Mouse (Mus musculus) neural tube, embryonic 12.5 days (tissue): ENCODE measurements at regions not wholly inside any gene's neighbourhood (a gene's known extent, or its start where the extent isn't known, plus 50 kb on each side); places are given as distances from the start of the nearest gene placed in this dataset.

ENCODE experiments used
- ATAC-seq: fragments of 200-750 bp; cut with Nextera tagmentation; 2 replicates; pipeline ENCODE4 v1.8.0; 2017; ENCODE audit warnings: low read depth, mild to moderate bottlenecking, moderate TSS enrichment, moderate library complexity; ENCODE audit not compliant: low FRiP score
- H3K27ac ChIP-seq: fragments of 300-500 bp; sonication (generic); 2 replicates; pipeline ENCODE4 v1.5.1; 2016
- H3K27me3 ChIP-seq: fragments of 300-500 bp; sonication (generic); replicated peaks from 2 replicates; pipeline ENCODE4 v1.6.1; 2016; ENCODE audit warnings: mild to moderate bottlenecking
- H3K36me3 ChIP-seq: fragments of 300-500 bp; sonication (generic); 2 replicates; pipeline ENCODE4 v1.6.1; 2016; ENCODE audit warnings: mild to moderate bottlenecking
- H3K4me1 ChIP-seq: fragments of 300-500 bp; sonication (generic); 2 replicates; pipeline ENCODE4 v1.6.1; 2016
- H3K4me2 ChIP-seq: fragments of 300-500 bp; sonication (generic); replicated peaks from 2 replicates; pipeline ENCODE4 v1.6.1; 2016; ENCODE audit warnings: mild to moderate bottlenecking
- H3K4me3 ChIP-seq: fragments of 300-500 bp; sonication (generic); 2 replicates; pipeline ENCODE4 v1.5.1; 2016
- H3K9ac ChIP-seq: fragments of 300-500 bp; sonication (generic); 2 replicates; pipeline ENCODE4 v1.6.1; 2016; ENCODE audit warnings: mild to moderate bottlenecking
- H3K9me3 ChIP-seq: fragments of 300-500 bp; sonication (generic); 2 replicates; pipeline ENCODE4 v1.6.1; 2016; ENCODE audit warnings: mild to moderate bottlenecking
- WGBS: fragments of 180-500 bp; shearing (Covaris S2); methylation state at CpG from one replicate; pipeline ENCODE4 v1.1.7; 2016; 5-methylcytosine and 5-hydroxymethylcytosine counted together

DNA sequence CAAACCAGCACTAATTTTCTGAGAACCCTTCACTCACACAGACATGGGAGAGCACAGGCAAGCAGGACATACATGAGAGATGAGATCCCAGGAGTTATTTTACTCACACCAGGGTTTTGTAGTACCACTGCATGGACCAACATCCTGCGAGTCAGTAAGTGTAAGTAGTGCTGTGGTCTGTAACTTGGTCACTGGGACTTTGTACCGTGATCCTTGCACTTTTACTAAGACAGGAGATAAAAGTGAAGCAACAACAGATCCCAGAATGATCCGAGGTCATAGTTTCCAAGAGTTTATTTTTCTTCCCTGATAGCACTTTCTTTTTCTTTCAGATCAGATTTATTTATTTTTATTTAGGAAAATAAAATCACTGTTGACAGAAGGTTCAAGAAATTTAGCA, 54.1 kb upstream of the Mtap start:
- no peak overlapping the region for H3K4me3 ChIP-seq
- 83% methylated on average over 3 of the region's 3 CpGs for WGBS
- H3K36me3 ChIP-seq, result no peaks in the 10 kb centered on the region
- no peak overlapping the region for H3K9ac ChIP-seq
- H3K9me3 ChIP-seq, result no peaks in the 10 kb centered on the region
- no peak overlapping the region for H3K27ac ChIP-seq
- H3K4me1 ChIP-seq, result no peaks in the 10 kb centered on the region
- no peaks in the 10 kb centered on the region for H3K27me3 ChIP-seq
- ATAC-seq, result no peak
- no peak overlapping the region for H3K4me2 ChIP-seq

DNA sequence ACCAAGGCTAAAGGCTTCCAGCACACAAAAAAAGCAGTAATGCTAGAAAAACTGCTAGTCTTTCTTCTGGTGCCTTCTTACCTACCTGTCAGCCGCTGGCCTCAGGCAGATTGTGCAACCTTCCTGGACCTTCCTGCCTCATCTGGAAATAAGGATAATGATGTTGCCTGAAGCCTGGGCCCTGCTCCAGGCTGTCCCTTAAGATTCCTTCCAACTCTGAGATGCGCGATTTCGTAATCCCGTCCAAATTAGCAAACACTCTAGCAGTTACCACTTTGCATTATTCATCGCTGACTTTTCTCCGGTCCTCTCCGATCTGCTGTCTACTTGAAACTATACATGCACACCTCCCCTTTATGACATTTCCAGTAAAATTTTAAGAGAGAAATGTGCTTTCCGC, 58.4 kb upstream of the Mtap start:
- no peak overlapping the region for H3K9ac ChIP-seq
- no peak for ATAC-seq

DNA sequence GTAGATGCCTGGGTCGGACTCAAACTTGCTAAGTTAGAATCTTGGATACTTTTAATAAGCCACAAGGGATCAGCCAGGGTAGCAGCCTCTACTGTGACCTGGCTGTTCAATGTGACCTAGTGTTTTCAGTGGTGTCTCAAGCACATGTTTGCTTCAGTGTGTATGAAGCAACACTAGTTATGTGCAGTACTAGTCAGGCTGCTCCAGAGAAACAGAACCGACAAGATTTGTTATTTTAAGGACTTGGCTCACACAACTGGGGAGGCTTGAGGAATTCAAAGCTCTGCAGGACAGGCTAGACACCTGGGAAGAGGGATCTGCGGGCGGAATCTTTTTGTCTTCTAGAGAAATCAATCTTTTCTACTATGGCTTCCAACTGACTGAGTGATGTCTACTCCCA, 62.2 kb upstream of the Mtap start:
- Histone ChIP-seq H3K9ac (no peak overlapping the region), H3K27me3 (no peaks in the 10 kb centered on the region), H3K27ac (no peak overlapping the region), H3K9me3 (no peaks in the 10 kb centered on the region), H3K4me1 (no peaks in the 10 kb centered on the region), H3K4me3 (no peak overlapping the region), H3K4me2 (no peak overlapping the region), H3K36me3 (no peaks in the 10 kb centered on the region)
- ATAC-seq, result no peak
- 77% methylated on average over 4 of the region's 4 CpGs for WGBS

More for the DNA sequence above, 58.4 kb upstream of the Mtap start:
- no peak overlapping the region for H3K27ac ChIP-seq
- H3K4me2 ChIP-seq, result no peak overlapping the region
- H3K27me3 ChIP-seq, result no peaks in the 10 kb centered on the region
- H3K36me3 ChIP-seq, result no peaks in the 10 kb centered on the region
- no peak overlapping the region for H3K4me3 ChIP-seq
- 95% methylated on average over 9 of the region's 9 CpGs for WGBS
- H3K9me3 ChIP-seq, result no peaks in the 10 kb centered on the region
- no peaks in the 10 kb centered on the region for H3K4me1 ChIP-seq

DNA sequence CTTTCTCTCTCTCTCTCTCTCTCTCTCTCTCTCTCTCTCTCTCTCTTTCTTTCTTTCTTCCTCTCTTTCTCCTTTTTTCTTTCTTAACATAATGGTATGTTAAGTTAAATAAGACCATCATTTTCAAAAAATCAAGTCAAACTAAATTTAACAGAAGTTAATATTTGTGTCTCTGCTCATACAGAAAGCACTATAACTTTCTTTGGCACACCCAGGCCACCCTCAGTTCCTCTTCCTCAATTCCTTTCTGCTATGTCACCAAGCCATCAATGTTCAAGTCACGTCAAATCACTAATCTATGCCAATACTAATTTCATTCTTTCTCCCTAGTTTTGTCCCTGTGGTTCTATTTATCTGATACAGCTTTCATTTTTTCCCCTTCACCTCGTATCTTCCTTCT, 66.5 kb upstream of the Mtap start:
- Histone ChIP-seq H3K4me3 (no peak overlapping the region), H3K4me1 (no peaks in the 10 kb centered on the region), H3K9me3 (0 out of 2 replicates have a peak, but pooled peaks cover 4% of the 10 kb centered on the region), H3K27me3 (no peaks in the 10 kb centered on the region), H3K36me3 (no peaks in the 10 kb centered on the region), H3K9ac (no peak overlapping the region), H3K27ac (no peak overlapping the region), H3K4me2 (no peak overlapping the region)
- no peak for ATAC-seq
- WGBS, result 79% methylated on average over 2 of the region's 2 CpGs

DNA sequence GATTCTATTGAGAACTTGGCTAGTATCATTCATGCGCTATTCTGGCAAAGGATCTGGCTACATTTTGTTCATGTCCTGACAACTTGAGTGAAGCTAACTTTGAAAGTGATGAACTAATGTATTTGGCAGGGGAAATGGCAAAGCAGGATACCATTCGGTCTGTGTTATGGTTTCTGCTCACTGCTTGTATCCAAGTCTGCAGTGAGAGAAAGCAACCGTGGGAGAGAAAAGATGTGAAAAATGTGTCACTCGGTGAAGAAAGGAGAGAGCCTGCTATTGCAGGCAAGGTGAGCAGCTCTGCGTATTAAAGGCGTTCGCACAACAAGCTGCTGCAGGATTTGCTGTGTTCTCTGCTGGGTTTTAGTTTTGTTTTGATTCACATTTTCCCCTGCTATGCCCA, 72.5 kb upstream of the Mtap start:
- H3K36me3 ChIP-seq, result no peaks in the 10 kb centered on the region
- H3K4me2 ChIP-seq, result no peak overlapping the region
- H3K27ac ChIP-seq, result no peak overlapping the region
- 0 out of 2 replicates have a peak, but pooled peaks cover 4% of the 10 kb centered on the region for H3K9me3 ChIP-seq
- ATAC-seq, result no peak
- 91% methylated on average over 7 of the region's 7 CpGs for WGBS
- no peak overlapping the region for H3K9ac ChIP-seq
- H3K27me3 ChIP-seq, result no peaks in the 10 kb centered on the region
- H3K4me3 ChIP-seq, result no peak overlapping the region
- no peaks in the 10 kb centered on the region for H3K4me1 ChIP-seq

DNA sequence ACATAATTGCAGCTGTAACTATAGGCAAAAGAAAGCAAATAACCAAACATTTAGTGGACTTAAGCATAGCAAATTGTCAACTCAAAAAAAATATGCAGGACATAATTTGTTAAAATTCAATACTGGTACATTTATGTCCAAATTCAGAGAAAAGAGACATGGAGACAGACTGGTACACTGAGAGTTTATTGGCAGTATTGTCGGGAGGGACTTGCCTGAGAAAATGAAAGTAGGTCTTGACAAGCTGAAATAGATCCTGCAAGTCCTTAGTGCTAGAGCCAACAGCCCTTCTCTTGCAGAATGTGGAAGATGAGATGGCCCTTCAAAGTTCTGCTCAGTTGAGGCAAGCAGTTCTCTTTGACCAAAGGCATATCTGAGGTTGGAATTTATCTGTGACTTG, 74.5 kb upstream of the Mtap start:
- Histone ChIP-seq H3K4me1 (no peaks in the 10 kb centered on the region), H3K27me3 (no peaks in the 10 kb centered on the region), H3K36me3 (no peaks in the 10 kb centered on the region), H3K9ac (no peak overlapping the region), H3K4me2 (no peak overlapping the region), H3K4me3 (no peak overlapping the region), H3K27ac (no peak overlapping the region), H3K9me3 (no peaks in the 10 kb centered on the region)
- ATAC-seq, result no peak
- WGBS, result 84% methylated on average over 1 of the region's 1 CpGs

DNA sequence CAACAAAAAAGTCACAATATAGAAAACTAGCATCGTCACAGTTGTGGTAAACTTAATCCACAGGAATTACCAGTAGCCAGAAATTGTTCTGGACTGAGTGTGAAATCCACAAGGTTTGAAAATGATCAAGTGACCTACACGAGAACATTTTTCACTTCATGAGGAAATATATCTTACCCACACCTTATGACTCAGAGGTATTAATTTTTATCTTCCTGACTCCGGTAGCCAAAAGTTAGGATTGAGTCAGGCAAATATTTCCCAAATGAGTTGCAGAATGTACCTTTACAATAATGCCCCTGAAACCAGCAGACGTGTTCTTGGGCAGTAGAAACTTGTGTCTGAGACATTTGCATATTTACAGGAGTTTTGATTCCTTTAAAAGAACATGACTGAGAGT, 75.3 kb upstream of the Mtap start:
- ATAC-seq, result no peak
- Histone ChIP-seq H3K4me1 (no peaks in the 10 kb centered on the region), H3K4me2 (no peak overlapping the region), H3K4me3 (no peak overlapping the region), H3K9ac (no peak overlapping the region), H3K27ac (no peak overlapping the region), H3K36me3 (no peaks in the 10 kb centered on the region), H3K9me3 (no peaks in the 10 kb centered on the region), H3K27me3 (no peaks in the 10 kb centered on the region)
- WGBS, result 93% methylated on average over 4 of the region's 4 CpGs

DNA sequence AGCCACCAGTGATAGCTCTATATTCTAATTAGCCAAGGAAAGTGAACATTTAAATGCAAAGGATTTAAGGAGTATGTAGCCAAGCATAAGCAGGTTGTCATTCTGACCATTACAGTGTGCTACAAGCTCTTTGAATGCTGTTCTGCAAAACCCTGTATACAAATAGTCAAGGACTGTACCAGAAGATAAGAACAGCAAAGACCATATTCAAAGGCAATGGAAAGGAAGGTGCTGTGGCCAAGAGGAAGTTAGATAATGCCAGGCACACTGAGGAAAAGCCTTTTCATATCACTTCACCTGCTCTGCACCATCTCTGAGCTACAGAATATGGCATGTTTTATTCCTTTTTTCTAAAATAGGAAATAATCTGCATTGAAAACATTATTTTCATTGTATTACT, 79.3 kb upstream of the Mtap start:
- Histone ChIP-seq H3K9ac (no peak overlapping the region), H3K27ac (no peak overlapping the region), H3K36me3 (no peaks in the 10 kb centered on the region), H3K4me1 (no peaks in the 10 kb centered on the region), H3K4me2 (no peak overlapping the region), H3K27me3 (no peaks in the 10 kb centered on the region), H3K4me3 (no peak overlapping the region), H3K9me3 (no peaks in the 10 kb centered on the region)
- ATAC-seq, result no peak

DNA sequence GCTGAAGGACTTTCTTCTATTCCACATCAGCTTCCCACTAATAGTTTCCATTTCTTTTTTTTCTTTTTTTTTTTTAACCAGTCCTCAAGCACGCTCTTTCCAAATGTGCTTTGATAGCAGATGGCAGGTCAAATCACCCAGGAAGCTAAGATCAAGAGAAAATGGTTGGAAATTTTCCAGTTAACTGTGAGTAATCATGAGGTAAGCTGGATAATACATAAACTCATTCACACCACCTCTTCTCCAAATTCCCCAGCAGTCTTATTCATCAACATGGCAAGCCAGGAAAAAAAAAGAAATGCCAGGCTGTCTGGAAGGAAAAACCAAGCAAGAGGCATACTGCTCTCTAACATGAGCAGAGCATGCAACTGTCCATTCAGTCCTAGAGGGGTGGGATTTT, 79.8 kb upstream of the Mtap start:
- no peak for ATAC-seq
- no peaks in the 10 kb centered on the region for H3K4me1 ChIP-seq
- H3K9me3 ChIP-seq, result no peaks in the 10 kb centered on the region
- no peak overlapping the region for H3K4me2 ChIP-seq
- no peak overlapping the region for H3K4me3 ChIP-seq
- 89% methylated on average over 1 of the region's 1 CpGs for WGBS
- H3K27ac ChIP-seq, result no peak overlapping the region
- no peak overlapping the region for H3K9ac ChIP-seq
- no peaks in the 10 kb centered on the region for H3K36me3 ChIP-seq
- H3K27me3 ChIP-seq, result no peaks in the 10 kb centered on the region

DNA sequence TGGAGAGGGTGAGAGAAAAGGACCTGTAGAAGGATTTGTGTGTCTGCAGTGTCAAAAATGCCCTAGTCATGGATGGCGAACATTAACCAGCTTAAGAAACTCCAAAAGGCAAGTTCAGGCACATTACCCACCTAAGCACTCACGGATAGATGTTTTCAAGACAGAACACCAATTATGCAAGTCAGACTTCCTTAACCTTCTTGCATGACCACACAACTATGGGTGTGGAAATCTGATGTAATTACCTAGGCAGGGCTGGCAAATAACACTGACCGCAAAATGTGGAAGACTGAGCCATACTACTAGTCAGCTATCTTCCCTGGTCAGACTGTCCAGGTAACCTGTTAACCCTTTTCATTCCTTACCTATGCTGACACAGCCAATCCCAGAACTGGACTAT, 81.0 kb upstream of the Mtap start:
- Histone ChIP-seq H3K9ac (no peak overlapping the region), H3K27me3 (no peaks in the 10 kb centered on the region), H3K4me2 (no peak overlapping the region), H3K36me3 (no peaks in the 10 kb centered on the region), H3K9me3 (no peaks in the 10 kb centered on the region), H3K27ac (no peak overlapping the region), H3K4me1 (no peaks in the 10 kb centered on the region), H3K4me3 (no peak overlapping the region)
- ATAC-seq, result no peak
- WGBS, result 87% methylated on average over 3 of the region's 3 CpGs

DNA sequence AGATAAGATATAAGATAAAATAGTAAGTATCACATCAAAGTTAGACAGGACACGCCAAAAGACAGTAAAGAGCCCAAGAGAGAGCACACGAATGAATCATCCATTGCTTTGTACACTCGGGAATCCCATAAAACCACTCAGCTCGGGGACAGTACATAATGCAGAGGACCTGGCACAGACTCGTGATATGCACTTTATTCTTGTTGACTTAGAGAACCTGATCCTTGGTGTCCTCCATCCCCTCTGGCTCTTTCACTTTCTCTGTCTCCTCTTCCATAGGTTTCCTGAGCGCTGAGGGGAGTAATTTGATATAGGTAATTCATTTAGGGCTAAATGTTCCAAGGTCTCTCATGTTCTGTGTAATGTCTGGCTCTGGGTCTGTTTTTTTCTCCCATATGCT, 83.3 kb upstream of the Mtap start:
- 66% methylated on average over 6 of the region's 6 CpGs for WGBS

DNA sequence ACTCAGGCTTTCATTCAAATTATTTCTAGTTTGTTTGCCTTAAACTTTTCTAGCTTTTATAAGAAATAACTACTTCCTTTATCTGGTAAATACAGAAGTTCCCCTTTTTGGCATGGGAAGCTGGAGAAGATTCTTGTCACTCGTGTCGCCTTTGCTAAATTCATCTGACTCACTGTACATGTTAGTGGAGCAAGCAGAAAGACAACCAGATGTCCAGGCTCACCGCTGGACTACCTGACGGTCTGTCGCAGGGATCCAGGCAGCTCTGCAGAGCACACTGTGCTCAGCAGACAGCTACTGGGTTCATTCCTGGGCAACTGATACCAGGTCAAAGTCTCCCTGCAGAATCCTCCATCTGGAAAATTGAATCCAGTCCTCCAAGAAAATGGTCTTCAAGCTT, 85.0 kb upstream of the Mtap start:
- no peak overlapping the region for H3K4me2 ChIP-seq
- no peaks in the 10 kb centered on the region for H3K36me3 ChIP-seq
- H3K9me3 ChIP-seq, result no peaks in the 10 kb centered on the region
- WGBS, result 79% methylated on average over 5 of the region's 5 CpGs
- no peaks in the 10 kb centered on the region for H3K27me3 ChIP-seq
- no peak overlapping the region for H3K9ac ChIP-seq
- no peak overlapping the region for H3K4me3 ChIP-seq
- ATAC-seq, result no peak
- no peaks in the 10 kb centered on the region for H3K4me1 ChIP-seq
- H3K27ac ChIP-seq, result no peak overlapping the region

More for the DNA sequence above, 83.3 kb upstream of the Mtap start:
- ATAC-seq, result no peak
- H3K36me3 ChIP-seq, result no peaks in the 10 kb centered on the region
- no peaks in the 10 kb centered on the region for H3K9me3 ChIP-seq
- H3K4me3 ChIP-seq, result no peak overlapping the region
- H3K9ac ChIP-seq, result no peak overlapping the region
- H3K4me1 ChIP-seq, result no peaks in the 10 kb centered on the region
- no peak overlapping the region for H3K4me2 ChIP-seq
- no peak overlapping the region for H3K27ac ChIP-seq
- no peaks in the 10 kb centered on the region for H3K27me3 ChIP-seq

DNA sequence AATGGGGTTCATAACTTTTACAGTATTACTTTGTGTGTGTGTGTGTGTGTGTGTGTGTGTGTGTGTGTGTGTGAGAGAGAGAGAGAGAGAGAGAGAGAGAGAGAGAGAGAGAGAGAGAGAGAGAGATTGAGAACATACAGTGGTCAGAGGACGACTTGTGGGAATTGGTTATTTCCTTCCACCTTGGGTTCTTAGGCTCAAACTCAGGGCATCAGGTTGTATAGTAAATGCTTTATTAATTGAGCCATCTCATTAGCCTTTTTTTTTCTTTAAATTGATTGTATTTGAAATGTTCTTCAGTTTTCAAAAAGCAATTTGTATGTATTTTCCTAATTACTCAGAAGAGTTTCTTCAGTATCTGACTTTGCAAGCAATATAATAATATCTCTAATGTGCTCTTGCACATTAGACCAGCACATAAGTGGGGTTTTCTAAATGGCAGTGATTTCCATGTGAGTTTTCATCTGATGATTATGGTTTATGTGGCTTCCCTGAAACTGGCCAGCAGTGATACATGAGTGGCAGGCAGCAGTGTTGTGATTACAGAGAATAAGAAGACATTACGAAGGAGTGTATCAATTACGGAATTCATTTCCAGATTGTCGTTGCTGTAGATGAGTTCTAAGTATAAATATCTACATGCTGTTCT, 86.2 kb upstream of the Mtap start:
- no peaks in the 10 kb centered on the region for H3K4me1 ChIP-seq
- no peaks in the 10 kb centered on the region for H3K36me3 ChIP-seq
- H3K27ac ChIP-seq, result no peak overlapping the region
- no peaks in the 10 kb centered on the region for H3K27me3 ChIP-seq
- no peak overlapping the region for H3K4me3 ChIP-seq
- no peak overlapping the region for H3K4me2 ChIP-seq
- H3K9ac ChIP-seq, result no peak overlapping the region
- no peak for ATAC-seq
- no peaks in the 10 kb centered on the region for H3K9me3 ChIP-seq
- WGBS, result 87% methylated on average over 4 of the region's 4 CpGs
